Mouse (Mus musculus) left cerebral cortex, postnatal 10 days (tissue): Measurements from ENCODE around the gene Csnk1g2. TPM values are rescaled to one million over a fixed set of nuclear protein-coding genes. Genes with fewer than 3 reads are reported as not detected.
A peak's percentile ranks its signal among the peaks of the same experiment; 100 is the strongest.

Experiments used
- DNase-seq, 2 experiments: peaks; one replicate each; pipeline ENCODE4 v3.0.0; 2021 to 2022; ENCODE audit warnings: low spot score in 2 of 2, mixed read lengths in 1 of 2; ENCODE audit errors: extremely low spot score in 1 of 2
- intact Hi-C: fragments of 180-260 bp; cut with DNase I; formaldehyde crosslinking; loops from one replicate; pipeline ENCODE4 v1.15.1; 2025
- microRNA-seq: library from miRNA; unstranded; fragments of <30 nt; microRNA quantifications from one replicate; pipeline ENCODE4 v1.2.0, GENCODE M21; 2022
- total RNA-seq, 2 experiments: library from RNA; stranded (reverse); gene quantifications; 2 replicates each; pipeline ENCODE4 v1.2.3; 2021

Csnk1g2 gene
- total RNA-seq, 2 experiments from 2014 or later = 156 to 167 TPM

GRCm38 (mm10) chr10:80687850-80688249 lies 65.2 kb downstream of the Csnk1g2 start:
- peak in 1 of 2 experiments; percentile 75 for DNase-seq
- intact Hi-C loops = loop anchor here (5.0 kb wide), 1 partner anchor 106 kb away; no protein-coding TSS in a partner anchor

Small RNA genes lying within 50 kb of the gene (microRNA-seq; reads per million reads assigned to microRNA genes)
- gene Mir6912 = 4.3 reads per million, percentile 15 among the genes with 10 or more reads in this experiment

Other genes starting within 250 kb of the Csnk1g2 start
- 10 to 100 TPM; 31.1 to 35.4 TPM for gene Mex3d, start 235.2 kb upstream of the Csnk1g2 start, total RNA-seq
- 100 to 1,000 TPM; 121 to 124 TPM for gene Mbd3, start 223.3 kb upstream of the Csnk1g2 start, total RNA-seq
- gene Uqcr11, start 216.0 kb upstream of the Csnk1g2 start, total RNA-seq = 100 to 1,000 TPM; 508 to 513 TPM
- gene Tcf3, start 189.2 kb upstream of the Csnk1g2 start, total RNA-seq = 10 to 100 TPM; 29.6 to 31.1 TPM
- not detected for gene Onecut3, start 128.0 kb upstream of the Csnk1g2 start, total RNA-seq
- under 1 TPM; 0.14 to 0.49 TPM for gene Atp8b3, start 83.7 kb upstream of the Csnk1g2 start, total RNA-seq
- gene Rexo1, start 61.3 kb upstream of the Csnk1g2 start, total RNA-seq = 10 to 100 TPM; 49.5 to 49.6 TPM
- gene Klf16, start 45.5 kb upstream of the Csnk1g2 start, total RNA-seq = 10 to 100 TPM; 40.1 to 46.3 TPM
- 100 to 1,000 TPM; 191 to 194 TPM for gene Abhd17a, start 32.5 kb upstream of the Csnk1g2 start, total RNA-seq
- gene Scamp4, start 20.0 kb upstream of the Csnk1g2 start, total RNA-seq = 10 to 100 TPM; 37.5 to 37.9 TPM
- 1 to 10 TPM; 4.3 TPM for gene Adat3, start 20.0 kb upstream of the Csnk1g2 start, total RNA-seq
- gene Gm49322, start 16.8 kb upstream of the Csnk1g2 start, total RNA-seq = 1 to 10 TPM; 2.0 to 3.0 TPM
- 10 to 100 TPM; 89.6 to 91.0 TPM for gene Btbd2, start 34.2 kb downstream of the Csnk1g2 start, total RNA-seq
- 10 to 100 TPM; 46.1 to 47.1 TPM for gene Mknk2, start 55.3 kb downstream of the Csnk1g2 start, total RNA-seq
- 10 to 100 TPM; 21.8 to 24.7 TPM for gene Mob3a, start 79.1 kb downstream of the Csnk1g2 start, total RNA-seq
- 10 to 100 TPM; 56.3 to 63.5 TPM for gene Izumo4, start 79.3 kb downstream of the Csnk1g2 start, total RNA-seq
- gene Ap3d1, start 119.4 kb downstream of the Csnk1g2 start, total RNA-seq = 100 to 1,000 TPM; 146 to 151 TPM
- 10 to 100 TPM; 59.1 to 60.1 TPM for gene Dot1l, start 132.4 kb downstream of the Csnk1g2 start, total RNA-seq
- 10 to 100 TPM; 39.7 to 43.1 TPM for gene Sf3a2, start 175.4 kb downstream of the Csnk1g2 start, total RNA-seq
- gene Plekhj1, start 175.8 kb downstream of the Csnk1g2 start, total RNA-seq = 10 to 100 TPM; 57.0 to 62.1 TPM
- gene Amh, start 182.4 kb downstream of the Csnk1g2 start, total RNA-seq = 1 to 10 TPM; 1.7 to 2.0 TPM
- 1 to 10 TPM; 1.6 to 2.0 TPM for gene Jsrp1, start 190.7 kb downstream of the Csnk1g2 start, total RNA-seq
- gene Oaz1, start 203.8 kb downstream of the Csnk1g2 start, total RNA-seq = 100 to 1,000 TPM; 414 to 433 TPM
- 10 to 100 TPM; 25.4 to 30.9 TPM for gene Lingo3, start 221.2 kb downstream of the Csnk1g2 start, total RNA-seq
- gene Lsm7, start 232.4 kb downstream of the Csnk1g2 start, total RNA-seq = 10 to 100 TPM; 51.1 to 57.3 TPM
- gene Sppl2b, start 232.4 kb downstream of the Csnk1g2 start, total RNA-seq = 10 to 100 TPM; 81.5 to 90.2 TPM
- under 1 TPM in 1 of 2 experiments, not detected in 1; 0.13 TPM for gene Tmprss9, start 249.0 kb downstream of the Csnk1g2 start, total RNA-seq